Mouse (Mus musculus) ZHBTc4 (cell line): ENCODE measurements around the gene Fyn.

Source experiments
- DNase-seq: peaks from one replicate; pipeline ENCODE4 v3.0.0-alpha.2; 2011; ENCODE audit warnings: low read depth, low spot score

The Fyn gene

GRCm38 (mm10) chr10:39534324-39535026, 165.8 kb downstream of the Fyn start:
- peak; percentile 91 for DNase-seq

- no peak for DNase-seq
Observed at GRCm38 (mm10) chr10:39535347-39535746, 166.7 kb downstream of the Fyn start.

DNA sequence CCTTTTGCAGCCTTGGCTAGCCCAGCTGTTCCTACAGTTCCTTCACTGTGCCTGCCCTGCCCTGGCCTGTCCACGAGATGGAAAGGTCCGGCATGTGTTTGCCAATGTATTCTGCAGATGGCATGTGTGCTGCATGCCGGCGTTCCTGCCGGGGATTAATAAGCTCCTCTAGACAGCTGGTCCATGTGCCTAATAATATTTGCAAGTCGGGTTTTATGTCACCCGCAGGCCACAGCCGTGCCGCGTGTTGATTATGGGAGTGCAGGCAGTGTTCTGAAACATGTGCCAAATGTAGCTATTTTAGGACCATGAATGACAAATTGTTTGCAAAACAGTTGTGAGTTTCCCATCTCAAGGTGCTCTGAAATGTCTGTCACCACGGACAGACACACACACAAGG, 167.6 kb downstream of the Fyn start:
- DNase-seq: no peak

- DNase-seq: no peak
Observed at GRCm38 (mm10) chr10:39540012-39540647, 171.5 kb downstream of the Fyn start.

DNA sequence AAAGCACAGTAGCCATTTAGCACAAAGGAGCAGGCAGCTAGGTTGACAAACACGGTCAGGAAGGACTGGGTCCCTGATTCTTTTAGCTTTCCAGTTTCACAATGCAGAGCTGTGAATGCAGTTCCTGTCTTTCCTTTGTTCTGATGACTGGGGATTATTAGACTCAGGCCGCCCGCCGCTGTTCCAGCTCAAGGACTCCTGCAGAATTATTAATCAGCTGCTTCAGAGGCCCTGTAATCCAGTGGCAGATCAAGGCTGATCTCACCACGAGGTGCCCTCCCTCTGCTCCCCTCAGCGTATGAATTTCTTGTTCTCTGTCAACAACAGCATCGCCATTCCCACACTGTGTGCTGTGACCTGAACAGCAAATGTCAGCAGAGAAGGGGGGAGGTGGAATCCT, 172.3 kb downstream of the Fyn start:
- DNase-seq: no peak

DNA sequence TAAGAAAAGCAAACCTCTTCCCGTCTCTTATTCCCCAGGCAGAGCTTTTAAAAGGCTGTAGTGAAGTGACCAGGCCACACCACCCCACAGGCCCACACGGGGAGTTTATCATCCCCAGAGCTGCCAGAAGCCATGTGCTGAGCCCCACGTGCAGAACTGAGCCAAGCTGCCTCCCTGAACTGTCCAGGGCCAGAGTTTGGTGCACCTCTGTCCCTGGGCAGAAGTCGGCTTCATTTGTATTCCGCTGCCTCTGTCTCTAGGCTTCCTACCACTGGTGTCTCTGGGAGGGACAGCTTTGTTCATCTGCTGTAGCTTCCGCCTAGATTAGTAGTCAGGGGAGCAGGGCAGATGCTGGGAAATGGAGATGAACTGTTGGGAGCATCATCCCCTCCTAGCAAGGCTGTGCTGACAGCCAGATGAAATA, 172.8 kb downstream of the Fyn start:
- DNase-seq: no peak

- DNase-seq: no peak
Observed at GRCm38 (mm10) chr10:39541951-39542521, 173.4 kb downstream of the Fyn start.

GRCm38 (mm10) chr10:39542535-39543257, 174.0 kb downstream of the Fyn start:
- DNase-seq: no peak

GRCm38 (mm10) chr10:39543258-39543770, 174.7 kb downstream of the Fyn start:
- DNase-seq: no peak

- DNase-seq: no peak
Observed at GRCm38 (mm10) chr10:39547369-39548074, 178.9 kb downstream of the Fyn start.

GRCm38 (mm10) chr10:39550791-39551190, 182.1 kb downstream of the Fyn start:
- no peak for DNase-seq

- DNase-seq: no peak
Observed at GRCm38 (mm10) chr10:39551637-39552185, 183.1 kb downstream of the Fyn start.

- no peak for DNase-seq
Observed at GRCm38 (mm10) chr10:39552351-39552814, 183.7 kb downstream of the Fyn start.

GRCm38 (mm10) chr10:39552903-39553302, 184.2 kb downstream of the Fyn start:
- peak; percentile 56 for DNase-seq

- peak; percentile 63 for DNase-seq
Observed at GRCm38 (mm10) chr10:39555289-39555715, 186.6 kb downstream of the Fyn start.

DNA sequence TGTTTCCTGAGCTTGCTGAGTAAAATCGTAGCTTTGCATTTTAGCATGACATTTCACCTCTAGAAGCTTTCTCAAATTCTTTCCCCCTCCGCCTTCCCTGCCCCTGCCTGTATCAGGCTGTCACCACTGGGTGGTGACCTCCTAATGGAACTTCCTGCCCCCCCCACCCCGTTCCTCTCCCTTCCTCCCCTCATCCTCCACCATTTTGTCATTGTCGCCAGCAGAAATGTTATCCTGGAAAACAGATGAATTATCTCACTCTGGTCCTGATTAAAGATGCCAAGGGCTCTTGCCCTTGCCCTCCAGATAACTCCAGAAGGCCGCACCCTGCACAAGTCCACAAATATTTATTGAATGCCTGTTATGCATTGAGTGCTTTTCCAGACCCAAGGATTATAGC, 187.1 kb downstream of the Fyn start:
- DNase-seq: peak; percentile 53

GRCm38 (mm10) chr10:39557360-39557759, 188.7 kb downstream of the Fyn start:
- DNase-seq: no peak

- DNase-seq: no peak
Observed at GRCm38 (mm10) chr10:39557851-39558250, 189.2 kb downstream of the Fyn start.

- DNase-seq: no peak
Observed at GRCm38 (mm10) chr10:39558492-39559005, 189.9 kb downstream of the Fyn start.

DNA sequence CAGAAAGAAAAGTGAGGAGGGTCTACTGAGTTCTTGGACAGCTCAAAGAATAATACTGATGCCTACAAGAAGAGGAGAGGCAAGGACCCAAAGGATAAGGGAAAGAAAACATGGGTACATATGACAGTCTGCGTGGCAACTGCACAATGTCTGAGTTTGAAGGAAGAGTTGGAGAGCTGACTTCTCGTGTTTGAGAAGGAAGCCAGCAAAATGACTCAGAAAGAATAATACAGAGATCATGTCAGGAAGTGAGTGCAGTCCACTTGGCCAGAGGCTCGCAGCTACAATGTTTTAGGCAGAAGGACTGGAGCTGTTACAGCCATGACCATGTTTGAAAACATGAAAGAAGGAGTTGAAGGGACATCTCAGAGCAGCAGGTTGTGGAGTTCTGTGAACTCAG, 190.7 kb downstream of the Fyn start:
- DNase-seq: no peak

GRCm38 (mm10) chr10:39562383-39562782, 193.7 kb downstream of the Fyn start:
- DNase-seq: no peak
